Mouse (Mus musculus) common myeloid progenitor, adult 5-6 weeks (primary cell): ENCODE results near the gene Defb5. TPM values are rescaled to one million over a fixed set of nuclear protein-coding genes. Genes with fewer than 3 reads are reported as not detected.
"Not testable (repeated sequence)": the region's sequence is repeated elsewhere in the genome, so short reads cannot be mapped to it uniquely, and the experiment has no call there.

Source experiments
- ATAC-seq: replicated peaks from 2 replicates; pipeline ENCODE4 v1.8.0; 2016; ENCODE audit warnings: low read depth, mild to moderate bottlenecking, moderate TSS enrichment, inconsistent platforms; ENCODE audit not compliant: poor library complexity, severe bottlenecking
- total RNA-seq: library from RNA; stranded (forward); fragments of 200-1000, 187-1606 nt; gene quantifications from 2 replicates; pipeline ENCODE4 v1.2.3, GENCODE M21; 2017

Defb5 gene
- total RNA-seq: not detected in 2 replicates

- no peak for ATAC-seq
These were observed at the start of gene Defb5 for GRCm38 (mm10) chr8:19247280-19247679. TSS of gene Defb5 (plus strand) at chr8:19247580.

GRCm38 (mm10) chr8:19225161-19225560 lies 22.2 kb upstream of the Defb5 start, which contains the start of gene Defb6:
TSS of gene Defb6 (plus strand) at chr8:19225478.
- no peak for ATAC-seq

GRCm38 (mm10) chr8:19238101-19238500 lies 9.3 kb upstream of the Defb5 start:
- no peak for ATAC-seq

- ATAC-seq: no peak
These were observed 7.8 kb upstream of the Defb5 start, which contains the start of gene Defb46 for GRCm38 (mm10) chr8:19239616-19240015. TSS of gene Defb46 (plus strand) at chr8:19239916.

- ATAC-seq: no peak
These were observed 10.8 kb downstream of the Defb5 start for GRCm38 (mm10) chr8:19258136-19258535.

- ATAC-seq: no peak
These were observed 12.3 kb downstream of the Defb5 start for GRCm38 (mm10) chr8:19259667-19260066.

- not testable (repeated sequence) for ATAC-seq
These were observed 45.7 kb downstream of the Defb5 start, which contains the start of gene Defb3 for GRCm38 (mm10) chr8:19293060-19293459. TSS of gene Defb3 (plus strand) at chr8:19293360.

GRCm38 (mm10) chr8:19298361-19298760 lies 51.0 kb downstream of the Defb5 start:
- ATAC-seq: not testable (repeated sequence)

Other genes with a start within 250 kb of the Defb5 start
- gene Defb38, start 221.0 kb upstream of the Defb5 start, total RNA-seq: not detected in 2 replicates
- gene Defb39, start 182.8 kb upstream of the Defb5 start, total RNA-seq: not detected in 2 replicates
- not detected in 2 replicates for gene Defb12, start 132.7 kb upstream of the Defb5 start, total RNA-seq
- not detected in 2 replicates for gene Defb34, start 123.8 kb upstream of the Defb5 start, total RNA-seq
- not detected in 2 replicates for gene Gm45826, start 106.8 kb upstream of the Defb5 start, total RNA-seq
- gene Defb14, start 53.2 kb upstream of the Defb5 start, total RNA-seq: not detected in 2 replicates
- gene Defb4, start 48.9 kb upstream of the Defb5 start, total RNA-seq: not detected in 2 replicates
- not detected in 2 replicates for gene Defb6, start 22.1 kb upstream of the Defb5 start, total RNA-seq
- not detected in 2 replicates for gene Defb46, start 7.7 kb upstream of the Defb5 start, total RNA-seq
- not detected in 2 replicates for gene Defb3, start 45.8 kb downstream of the Defb5 start, total RNA-seq
- gene Defb8, start 200.0 kb downstream of the Defb5 start, total RNA-seq: not detected in 2 replicates
- gene Defb7, start 247.5 kb downstream of the Defb5 start, total RNA-seq: not detected in 2 replicates